Mouse (Mus musculus): ENCODE results near the gene Arl16.

DNA sequence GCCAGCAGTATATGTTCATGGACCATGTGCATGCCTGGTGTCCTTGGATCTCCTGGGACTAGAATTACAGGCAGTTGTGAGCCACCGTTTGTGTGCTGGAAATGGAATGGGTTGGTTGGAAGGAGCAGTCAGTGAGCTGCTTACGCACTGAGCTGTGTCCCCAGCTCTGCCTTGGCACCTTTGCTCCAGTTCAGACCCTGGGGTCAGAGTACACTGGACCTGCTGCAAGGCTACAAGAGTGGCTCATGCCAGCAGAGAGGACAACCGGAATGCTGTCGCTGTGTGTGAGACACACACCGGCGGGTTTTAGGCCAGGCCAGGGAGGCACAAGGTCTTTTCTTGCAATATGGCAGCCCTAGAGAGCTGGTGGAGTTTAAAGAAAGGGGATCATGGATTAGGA lies 4.6 kb upstream of the Arl16 start:
- TF ChIP-seq CTCF (IDR thresholded peaks at IDR 0.05; ENCODE audit: insufficient read depth, low read depth, low read length) (no peak), POLR2A (IDR thresholded peaks at IDR 0.05; ENCODE audit: insufficient read depth, low read depth, low read length) (no peak)
